Mouse (Mus musculus) bone marrow macrophage, adult 2 months (primary cell): ENCODE measurements around the gene Cep295nl.

Experiments used
- CTCF ChIP-seq: IDR thresholded peaks from 2 replicates; pipeline ENCODE4 v1.5.1; 2012; ENCODE audit warnings: low read depth, mild to moderate bottlenecking, low read length, moderate library complexity
- POLR2A ChIP-seq: IDR thresholded peaks from 2 replicates; pipeline ENCODE4 v1.6.1; 2012; ENCODE audit warnings: mild to moderate bottlenecking, low read depth, low read length, borderline replicate concordance

DNA sequence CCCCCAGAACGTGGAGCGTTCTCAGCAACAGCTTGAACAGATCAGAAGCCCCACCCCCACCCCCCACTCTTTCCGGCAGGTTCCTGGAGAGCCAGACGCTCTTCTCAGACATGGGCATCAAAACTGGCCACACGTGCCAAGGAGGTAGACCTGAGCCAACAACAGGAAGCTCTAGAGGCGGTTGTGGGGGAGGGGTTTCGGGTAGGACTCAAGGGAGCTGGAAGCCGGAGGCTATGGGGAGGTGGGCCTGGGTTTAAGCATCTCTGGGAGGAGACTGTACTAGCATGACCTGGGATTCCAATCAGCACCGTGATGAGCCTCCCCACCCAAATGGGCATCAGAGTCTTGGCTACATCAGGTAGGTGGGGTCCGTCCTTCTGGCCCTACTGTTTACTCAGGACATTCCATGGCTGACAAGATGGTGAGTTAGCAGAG lies 18.6 kb upstream of the Cep295nl start:
- TF ChIP-seq POLR2A (no peak), CTCF (no peak)
